Mouse (Mus musculus): ENCODE measurements around the gene Polr2c. TPM values are rescaled to one million over a fixed set of nuclear protein-coding genes. Genes with fewer than 3 reads are reported as not detected.
"Not testable (repeated sequence)": the region's sequence is repeated elsewhere in the genome, so short reads cannot be mapped to it uniquely, and the experiment has no call there.

Gene Polr2c
- polyA plus RNA-seq, 1 experiment from 2014 or later = 134 TPM

DNA sequence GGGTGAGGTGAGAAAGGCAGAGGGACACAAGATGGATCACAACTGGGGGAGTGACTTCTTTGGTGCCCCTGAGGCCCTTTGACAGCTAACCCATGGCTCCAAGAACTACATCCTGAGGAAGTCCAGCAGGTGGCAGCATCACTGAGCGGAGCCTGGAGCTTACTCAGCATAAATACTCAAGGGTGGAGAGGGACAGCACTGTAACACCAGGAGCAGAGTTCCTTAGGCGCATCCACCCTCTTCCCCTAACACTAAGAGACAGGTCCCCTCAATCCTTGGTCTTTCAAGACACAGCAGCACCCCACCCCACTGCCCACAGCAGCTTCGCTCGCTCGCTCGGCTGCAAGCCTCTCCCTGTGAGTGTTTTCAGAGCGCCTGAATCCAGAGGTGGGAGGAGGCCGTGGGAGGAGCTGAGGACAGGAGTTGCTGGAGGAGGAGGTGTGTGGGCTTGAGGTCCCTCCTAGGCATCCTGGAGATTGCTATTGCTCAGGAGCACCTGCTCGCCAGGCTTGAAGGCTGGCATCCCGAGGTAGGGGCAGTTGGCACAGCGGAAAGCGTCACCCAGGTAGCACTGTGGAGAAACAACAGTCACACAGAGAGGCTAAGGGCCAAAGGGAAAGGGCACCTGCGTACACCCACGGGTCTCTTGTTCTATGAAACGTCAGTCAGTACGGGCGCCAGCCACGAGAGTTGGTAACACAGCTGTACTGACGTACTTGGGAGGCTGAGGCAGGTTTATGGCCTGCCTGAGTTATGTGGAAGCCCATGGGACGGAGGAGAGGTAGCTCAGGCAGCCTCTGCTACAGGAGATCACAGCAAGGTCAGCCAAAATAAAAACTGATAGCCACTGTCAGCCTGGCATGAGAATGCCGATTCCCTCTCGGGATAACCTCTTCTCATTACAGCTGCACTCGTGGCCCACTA lies 34.4 kb upstream of the Polr2c start:
- ATAC-seq (ENCODE audit: insufficient read depth, low FRiP score, low read depth) = peak; percentile 74

DNA sequence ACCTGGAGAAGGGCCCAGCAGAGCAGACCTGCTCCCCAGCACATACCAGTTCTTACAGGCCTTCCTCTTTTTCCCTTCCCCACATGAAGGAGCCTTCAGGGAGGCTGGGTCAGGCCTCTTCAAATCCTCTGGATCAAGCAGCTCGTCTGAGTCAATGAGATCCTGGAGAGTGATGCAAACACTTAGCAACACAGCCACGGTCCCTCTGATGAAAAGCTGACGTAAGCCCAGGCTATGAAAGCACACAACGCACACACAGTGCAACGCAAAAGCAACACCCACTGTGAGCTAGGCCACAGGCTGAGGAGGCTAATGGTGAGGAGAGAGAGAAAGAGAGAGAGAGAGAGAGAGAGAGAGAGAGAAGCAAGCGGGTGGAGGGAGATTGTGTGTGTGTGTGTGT lies 32.1 kb upstream of the Polr2c start:
- H3K27ac ChIP-seq = no peak overlapping the region
- H3K9me3 ChIP-seq = no peaks in the 10 kb centered on the region
- no peak for ATAC-seq (ENCODE audit: insufficient read depth, low FRiP score, low read depth)
- H3K4me2 ChIP-seq = no peak overlapping the region
- H3K4me1 ChIP-seq = no peaks in the 10 kb centered on the region
- WGBS = 88% methylated on average over 6 of the region's 6 CpGs
- H3K9ac ChIP-seq = no peak overlapping the region
- peaks cover 42% of the 10 kb centered on the region for H3K36me3 ChIP-seq
- no peak overlapping the region for H3K4me3 ChIP-seq (replicated peaks)
- no peaks in the 10 kb centered on the region for H3K27me3 ChIP-seq (replicated peaks)

More for the DNA sequence above, 34.4 kb upstream of the Polr2c start:
- H3K4me1 ChIP-seq = no peaks in the 10 kb centered on the region
- H3K4me2 ChIP-seq = no peak overlapping the region
- WGBS = 76% methylated on average over 23 of the region's 23 CpGs
- H3K27me3 ChIP-seq (replicated peaks) = no peaks in the 10 kb centered on the region
- no peak overlapping the region for H3K4me3 ChIP-seq (replicated peaks)
- no peaks in the 10 kb centered on the region for H3K9me3 ChIP-seq
- no peak overlapping the region for H3K27ac ChIP-seq
- peaks cover 38% of the 10 kb centered on the region for H3K36me3 ChIP-seq
- H3K9ac ChIP-seq = no peak overlapping the region

DNA sequence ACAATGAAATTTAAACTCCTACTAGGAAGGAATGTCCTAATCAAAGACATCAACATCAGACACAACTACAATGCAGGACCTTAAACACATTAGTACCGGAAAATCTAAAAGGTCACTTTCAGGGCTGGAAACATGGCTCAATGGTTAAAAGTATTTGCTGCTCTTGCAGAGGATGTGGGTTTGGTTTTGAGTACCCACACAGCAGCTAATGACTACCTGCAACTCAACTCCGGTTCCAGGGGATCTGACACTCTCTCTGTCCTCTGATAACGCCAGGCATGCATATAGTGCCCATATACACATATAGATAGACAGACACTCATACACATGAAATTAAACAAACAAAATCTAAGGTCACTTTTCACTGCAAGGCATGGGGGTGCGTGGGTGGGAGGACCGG lies 31.0 kb upstream of the Polr2c start:
- ATAC-seq (ENCODE audit: insufficient read depth, low FRiP score, low read depth) = no peak
- H3K36me3 ChIP-seq = peaks cover 38% of the 10 kb centered on the region
- no peaks in the 10 kb centered on the region for H3K4me1 ChIP-seq
- H3K27me3 ChIP-seq (replicated peaks) = no peaks in the 10 kb centered on the region
- H3K9ac ChIP-seq = no peak overlapping the region
- H3K4me2 ChIP-seq = no peak overlapping the region
- H3K4me3 ChIP-seq (replicated peaks) = no peak overlapping the region
- 94% methylated on average over 5 of the region's 5 CpGs for WGBS
- H3K9me3 ChIP-seq = no peaks in the 10 kb centered on the region
- H3K27ac ChIP-seq = no peak overlapping the region

DNA sequence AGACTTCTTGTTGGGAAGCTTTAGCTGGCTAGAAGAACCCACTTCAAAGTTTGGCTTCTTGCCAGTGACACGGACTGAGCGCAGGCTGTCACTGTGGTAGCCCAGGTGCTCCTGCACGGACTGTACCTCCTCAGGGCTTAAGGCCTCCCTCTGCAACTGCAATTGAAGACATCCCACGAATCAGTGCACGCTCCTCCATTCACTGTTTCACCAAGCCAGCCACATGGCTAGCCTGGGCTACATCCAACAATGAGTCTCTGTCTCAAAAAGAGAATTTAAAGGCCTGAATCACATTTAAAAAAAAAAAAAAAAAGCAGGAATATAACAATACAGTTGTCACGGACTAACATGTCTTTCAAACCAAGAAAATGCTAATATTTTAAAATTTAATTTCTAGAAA lies 29.0 kb upstream of the Polr2c start:
- Histone ChIP-seq H3K27me3 (replicated peaks) (no peaks in the 10 kb centered on the region), H3K4me2 (no peak overlapping the region), H3K9ac (no peak overlapping the region), H3K9me3 (no peaks in the 10 kb centered on the region), H3K27ac (no peak overlapping the region), H3K36me3 (peaks cover 29% of the 10 kb centered on the region), H3K4me1 (no peaks in the 10 kb centered on the region), H3K4me3 (replicated peaks) (no peak overlapping the region)
- ATAC-seq (ENCODE audit: insufficient read depth, low FRiP score, low read depth) = no peak
- WGBS = 85% methylated on average over 6 of the region's 6 CpGs

DNA sequence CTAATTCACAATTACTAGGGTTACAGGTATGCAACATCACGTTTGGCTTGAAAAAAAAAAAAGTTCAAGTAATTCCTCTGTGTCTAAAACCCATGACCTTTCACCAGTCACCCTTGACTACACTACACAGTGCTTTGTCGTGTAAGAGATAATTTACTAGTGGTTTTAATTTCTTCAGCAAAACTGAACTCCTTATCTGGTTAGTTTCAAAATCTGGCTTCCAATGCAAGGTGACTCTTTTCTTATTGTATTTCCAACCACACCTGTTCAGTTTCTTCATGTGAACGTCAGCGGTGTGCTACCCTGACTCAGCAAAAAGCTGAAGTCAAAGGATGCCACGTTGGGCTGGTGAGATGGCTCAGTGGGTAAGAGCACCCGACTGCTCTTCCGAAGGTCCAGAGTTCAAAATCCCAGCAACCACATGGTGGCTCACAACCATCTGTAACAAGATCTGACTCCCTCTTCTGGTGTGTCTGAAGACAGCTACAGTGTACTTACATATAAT lies 23.3 kb upstream of the Polr2c start:
- ATAC-seq (ENCODE audit: insufficient read depth, low FRiP score, low read depth); H3K27ac ChIP-seq; H3K9me3 ChIP-seq; H3K4me2 ChIP-seq; H3K9ac ChIP-seq; H3K4me1 ChIP-seq; H3K4me3 ChIP-seq (replicated peaks); H3K27me3 ChIP-seq (replicated peaks); H3K36me3 ChIP-seq: not testable (repeated sequence)
- WGBS = 64% methylated on average over 7 of the region's 7 CpGs

DNA sequence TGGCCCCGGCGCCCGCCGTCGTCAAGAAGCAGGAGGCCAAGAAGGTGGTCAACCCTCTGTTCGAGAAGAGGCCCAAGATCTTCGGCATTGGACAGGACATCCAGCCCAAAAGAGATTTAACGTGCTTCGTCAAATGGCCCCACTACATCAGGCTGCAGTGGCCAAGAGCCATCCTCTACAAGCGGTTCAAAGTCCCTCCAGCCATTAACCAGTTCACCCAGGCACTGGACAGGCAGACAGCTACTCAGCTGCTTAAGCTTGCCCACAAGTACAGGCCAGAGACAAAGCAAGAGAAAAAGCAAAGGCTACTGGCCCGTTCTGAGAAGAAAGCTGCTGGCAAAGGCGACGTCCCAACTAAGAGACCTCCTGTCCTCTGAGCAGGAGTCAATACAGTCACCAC lies 21.5 kb upstream of the Polr2c start:
- H3K9ac ChIP-seq; H3K36me3 ChIP-seq; H3K4me3 ChIP-seq (replicated peaks); H3K27ac ChIP-seq; H3K27me3 ChIP-seq (replicated peaks); ATAC-seq (ENCODE audit: insufficient read depth, low FRiP score, low read depth); H3K4me1 ChIP-seq; H3K9me3 ChIP-seq; H3K4me2 ChIP-seq: not testable (repeated sequence)
- 92% methylated on average over 13 of the region's 13 CpGs for WGBS

DNA sequence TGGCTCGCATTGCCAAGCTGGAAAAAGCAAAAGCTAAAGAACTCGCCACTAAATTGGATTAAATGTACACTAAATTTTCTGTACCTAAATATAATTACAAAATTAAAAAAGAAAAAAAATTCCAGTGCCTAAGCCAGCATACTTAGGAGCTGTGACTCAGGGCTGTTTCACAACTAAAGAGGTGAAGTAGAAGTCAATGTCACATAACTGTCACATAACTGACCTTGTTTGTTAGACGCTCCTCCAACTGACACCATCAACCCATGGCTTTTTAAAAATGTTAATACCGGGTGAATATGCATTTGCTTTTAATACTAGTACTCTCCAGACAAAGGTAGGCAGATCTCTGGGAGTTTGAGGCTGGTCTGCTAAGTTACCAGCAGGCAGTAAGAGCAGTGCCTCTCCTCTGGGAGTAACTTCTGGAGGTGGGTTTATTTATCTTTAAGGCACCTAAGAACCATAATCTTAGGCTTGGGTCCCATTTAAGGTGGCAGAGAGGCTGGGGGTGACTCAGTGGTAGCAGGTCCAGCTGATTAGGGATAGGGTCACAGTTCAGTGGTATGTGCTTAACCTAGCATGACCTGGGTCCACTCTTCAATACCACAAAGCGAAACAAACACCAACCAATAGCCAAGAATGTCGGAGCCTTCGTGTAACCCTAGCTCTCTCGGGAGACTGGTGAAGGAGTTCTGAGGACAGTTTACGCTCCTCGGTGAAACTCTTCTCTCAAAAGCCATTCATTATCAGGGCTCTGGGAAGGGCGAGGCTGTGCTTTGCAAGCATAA lies 20.6 kb upstream of the Polr2c start:
- Histone ChIP-seq H3K9me3 (no peaks in the 10 kb centered on the region), H3K4me3 (replicated peaks) (peak overlapping the region; percentile 99), H3K27me3 (replicated peaks) (no peaks in the 10 kb centered on the region), H3K36me3 (peaks cover 3% of the 10 kb centered on the region; the same call in 1 of the 2 replicates), H3K4me2 (peak overlapping the region; percentile 87), H3K27ac (no peak overlapping the region), H3K9ac (no peak overlapping the region), H3K4me1 (peaks cover 7% of the 10 kb centered on the region)
- no peak for ATAC-seq (ENCODE audit: insufficient read depth, low FRiP score, low read depth)
- WGBS = 61% methylated on average over 11 of the region's 11 CpGs

DNA sequence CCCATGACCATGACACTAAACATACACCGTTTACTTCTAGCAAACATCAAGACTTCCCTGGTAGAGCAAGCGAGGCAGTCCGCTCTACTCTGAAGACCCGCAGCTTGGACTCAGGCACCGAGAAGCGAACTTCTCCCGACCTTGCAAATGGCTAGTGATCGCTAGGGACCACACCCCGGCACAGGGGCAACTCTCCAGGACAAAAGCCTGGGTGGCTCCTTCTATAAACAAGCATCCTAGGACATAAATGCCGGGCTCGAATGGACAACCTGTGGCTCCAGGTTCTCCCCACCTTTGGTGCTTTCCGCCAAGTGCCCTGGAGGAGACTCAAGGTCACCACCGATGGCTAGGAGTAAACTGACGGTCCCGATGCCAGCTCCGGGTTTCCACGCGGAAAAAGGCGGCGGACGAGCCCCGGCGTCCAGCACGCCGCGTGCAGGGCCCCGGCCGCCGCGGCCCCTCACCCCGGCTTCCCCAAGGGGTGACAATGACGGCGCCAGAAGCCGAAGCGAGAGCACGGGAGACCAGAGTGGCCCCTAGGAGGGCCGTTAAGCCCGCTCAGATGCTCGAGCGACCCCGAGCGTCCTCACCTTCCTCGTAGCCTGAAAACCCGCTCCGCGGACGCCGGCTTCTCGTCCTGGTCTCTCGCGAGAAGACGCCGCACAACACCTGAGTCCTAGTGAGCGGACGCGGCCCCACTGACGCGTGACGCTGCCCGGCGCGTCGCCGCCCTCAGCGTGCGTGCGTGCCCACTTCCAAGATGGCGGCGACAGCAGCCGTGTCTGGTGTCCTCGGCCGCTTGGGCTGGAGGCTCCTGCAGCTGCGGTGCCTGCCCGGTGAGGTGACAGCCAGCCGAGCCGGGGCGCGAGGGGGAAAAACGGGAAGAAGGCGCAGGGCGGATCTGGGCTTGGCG lies 19.3 kb upstream of the Polr2c start, which contains the start of the genes Coq9 and Ciapin1:
TSS of gene Coq9 (plus strand) at position 660 of the 913 bp plus-strand sequence.
TSS of gene Ciapin1 (minus strand) at position 697 of the 913 bp plus-strand sequence.
- no peaks in the 10 kb centered on the region for H3K9me3 ChIP-seq
- H3K27me3 ChIP-seq (replicated peaks) = no peaks in the 10 kb centered on the region
- peak; percentile 97 for ATAC-seq (ENCODE audit: insufficient read depth, low FRiP score, low read depth)
- H3K4me1 ChIP-seq = peaks cover 7% of the 10 kb centered on the region
- under 1% methylated on average over 82 of the region's 82 CpGs for WGBS
- peak within 1 kb of the TSS; percentile 99 for H3K9ac ChIP-seq
- peak within 1 kb of the TSS; percentile 93 for H3K27ac ChIP-seq
- H3K4me2 ChIP-seq = peak within 1 kb of the TSS; percentile 87
- peak within 1 kb of the TSS; percentile 99 for H3K4me3 ChIP-seq (replicated peaks)
- no peaks in the 10 kb centered on the region for H3K36me3 ChIP-seq

DNA sequence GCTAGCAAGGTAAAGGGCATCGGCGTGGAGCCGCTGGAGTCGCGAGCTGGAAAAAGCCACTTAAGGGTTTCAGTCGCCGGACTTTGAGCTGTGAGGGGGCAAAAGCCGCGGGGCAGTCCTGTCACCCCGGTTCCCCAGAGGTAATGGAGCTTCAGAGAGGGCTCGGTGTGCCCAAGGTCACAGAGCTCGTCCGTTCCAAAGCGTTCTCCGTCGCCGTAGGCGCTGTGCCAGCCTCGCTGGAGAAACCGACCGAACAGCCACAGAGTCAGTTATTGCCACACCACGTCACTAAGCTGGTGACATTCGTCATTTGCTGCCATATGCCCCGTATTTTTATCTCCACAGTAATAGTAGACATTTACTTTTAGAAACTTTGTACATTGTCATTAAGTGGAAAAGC lies 18.6 kb upstream of the Polr2c start:
- no peaks in the 10 kb centered on the region for H3K36me3 ChIP-seq

DNA sequence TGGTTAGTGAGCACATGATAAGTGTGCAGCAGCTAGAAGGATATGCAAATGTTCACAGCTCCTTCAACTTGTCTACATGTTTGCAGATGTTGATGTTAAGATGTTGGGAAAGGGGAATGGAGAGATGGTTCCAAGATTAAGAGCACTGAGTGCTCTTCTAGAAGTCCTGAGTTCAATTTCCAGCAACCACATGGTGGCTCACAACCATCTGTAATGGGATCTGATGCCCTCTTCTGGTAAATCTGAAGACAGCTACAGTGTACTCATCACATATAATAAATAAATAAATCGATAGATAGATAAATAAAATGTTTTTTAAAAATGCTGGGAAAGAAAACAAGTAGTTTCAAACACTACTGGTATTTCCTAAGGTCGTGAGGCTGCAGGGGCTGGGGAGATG lies 16.1 kb upstream of the Polr2c start:
- no peak overlapping the region for H3K27ac ChIP-seq
- H3K9ac ChIP-seq = no peak overlapping the region
- 48% methylated on average over 2 of the region's 2 CpGs for WGBS
- peaks cover 7% of the 10 kb centered on the region for H3K4me1 ChIP-seq
- ATAC-seq (ENCODE audit: insufficient read depth, low FRiP score, low read depth) = no peak
- no peak overlapping the region for H3K4me2 ChIP-seq
- 0 out of 2 replicates have a peak, but pooled peaks cover 16% of the 10 kb centered on the region for H3K36me3 ChIP-seq
- H3K4me3 ChIP-seq (replicated peaks) = no peak overlapping the region
- H3K9me3 ChIP-seq = no peaks in the 10 kb centered on the region
- H3K27me3 ChIP-seq (replicated peaks) = no peaks in the 10 kb centered on the region

More for the DNA sequence above, 18.6 kb upstream of the Polr2c start:
- peak; percentile 62 for ATAC-seq (ENCODE audit: insufficient read depth, low FRiP score, low read depth)
- Histone ChIP-seq H3K4me2 (peak overlapping the region; percentile 57), H3K27ac (peak overlapping the region; percentile 93), H3K4me1 (peaks cover 7% of the 10 kb centered on the region), H3K4me3 (replicated peaks) (peak overlapping the region; percentile 99), H3K27me3 (replicated peaks) (no peaks in the 10 kb centered on the region), H3K9ac (peak overlapping the region; percentile 99), H3K9me3 (no peaks in the 10 kb centered on the region)
- under 1% methylated on average over 24 of the region's 24 CpGs for WGBS

DNA sequence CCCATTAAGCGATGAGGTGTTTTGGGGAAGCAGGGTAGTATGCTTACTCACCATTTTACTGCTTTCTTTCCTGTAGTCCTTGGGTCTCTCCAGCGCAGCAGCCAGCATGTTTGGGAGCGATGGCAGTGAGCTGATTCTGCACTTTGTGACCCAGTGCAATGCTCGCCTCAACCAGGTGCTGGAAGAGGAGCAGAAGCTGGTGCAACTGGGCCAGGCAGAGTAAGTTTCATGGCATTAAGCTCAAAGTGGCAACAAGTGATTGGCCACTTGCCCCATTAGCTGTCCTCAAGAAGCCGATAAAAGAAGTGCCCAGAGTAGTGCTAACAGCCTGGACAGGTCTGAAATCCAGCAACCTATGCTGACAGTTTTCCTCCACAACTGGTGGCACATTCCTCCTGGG lies 7.2 kb upstream of the Polr2c start:
- peaks cover 62% of the 10 kb centered on the region for H3K36me3 ChIP-seq
- no peak overlapping the region for H3K9ac ChIP-seq
- H3K27me3 ChIP-seq (replicated peaks) = no peaks in the 10 kb centered on the region
- no peaks in the 10 kb centered on the region for H3K4me1 ChIP-seq
- 92% methylated on average over 5 of the region's 5 CpGs for WGBS
- no peak overlapping the region for H3K27ac ChIP-seq
- no peak for ATAC-seq (ENCODE audit: insufficient read depth, low FRiP score, low read depth)
- H3K4me2 ChIP-seq = no peak overlapping the region
- no peak overlapping the region for H3K4me3 ChIP-seq (replicated peaks)
- no peaks in the 10 kb centered on the region for H3K9me3 ChIP-seq
